Mouse (Mus musculus) CH12.LX (cell line): ENCODE data around the gene Ddias.

ENCODE experiments used
- CTCF ChIP-seq, 2 experiments: IDR thresholded peaks in 1 of 2; conservative IDR thresholded peaks in 1 of 2; 2 replicates each; pipeline ENCODE4 v1.5.1; 2011 to 2012; ENCODE audit warnings: low read depth in 2 of 2, low read length in 2 of 2, improper control_type of control experiment in 1 of 2, inconsistent platforms in 1 of 2, mild to moderate bottlenecking in 1 of 2, moderate library complexity in 1 of 2
- EP300 ChIP-seq: IDR thresholded peaks from 2 replicates; pipeline ENCODE4 v1.6.1; 2011; ENCODE audit warnings: low read length, improper control_type of control experiment
- KAT2A ChIP-seq: IDR thresholded peaks from 2 replicates; pipeline ENCODE4 v1.6.1; 2012; ENCODE audit warnings: low read length, improper control_type of control experiment, inconsistent platforms; ENCODE audit not compliant: insufficient replicate concordance
- POLR2A ChIP-seq: IDR thresholded peaks from 2 replicates; pipeline ENCODE4 v1.6.1; 2011; ENCODE audit warnings: low read depth, mild to moderate bottlenecking, improper control_type of control experiment, low read length
- POLR2AphosphoS2 ChIP-seq: IDR thresholded peaks from 2 replicates; pipeline ENCODE4 v1.6.1; 2011; ENCODE audit warnings: low read depth, low read length, improper control_type of control experiment
- SIN3A ChIP-seq: IDR thresholded peaks from 2 replicates; pipeline ENCODE4 v1.6.1; 2012; ENCODE audit warnings: low read length, improper control_type of control experiment, inconsistent platforms
- SMC3 ChIP-seq: IDR thresholded peaks from 2 replicates; pipeline ENCODE4 v1.6.1; 2011; ENCODE audit warnings: low read depth, low read length, improper control_type of control experiment

- TF ChIP-seq POLR2A (no peak), SIN3A (no peak), CTCF (conservative IDR thresholded peaks at IDR 0.05 in 1 of 2, IDR thresholded peaks at IDR 0.05 in 1 of 2; ENCODE audit: low read depth in 2 of 2, low read length in 2 of 2) (no peak), SMC3 (no peak), KAT2A (no peak), EP300 (no peak), POLR2AphosphoS2 (no peak)
Measured at GRCm38 (mm10) chr7:92884998-92885660, 11.1 kb upstream of the Ddias start.
